Mouse (Mus musculus): ENCODE results near the gene Sohlh1.

DNA sequence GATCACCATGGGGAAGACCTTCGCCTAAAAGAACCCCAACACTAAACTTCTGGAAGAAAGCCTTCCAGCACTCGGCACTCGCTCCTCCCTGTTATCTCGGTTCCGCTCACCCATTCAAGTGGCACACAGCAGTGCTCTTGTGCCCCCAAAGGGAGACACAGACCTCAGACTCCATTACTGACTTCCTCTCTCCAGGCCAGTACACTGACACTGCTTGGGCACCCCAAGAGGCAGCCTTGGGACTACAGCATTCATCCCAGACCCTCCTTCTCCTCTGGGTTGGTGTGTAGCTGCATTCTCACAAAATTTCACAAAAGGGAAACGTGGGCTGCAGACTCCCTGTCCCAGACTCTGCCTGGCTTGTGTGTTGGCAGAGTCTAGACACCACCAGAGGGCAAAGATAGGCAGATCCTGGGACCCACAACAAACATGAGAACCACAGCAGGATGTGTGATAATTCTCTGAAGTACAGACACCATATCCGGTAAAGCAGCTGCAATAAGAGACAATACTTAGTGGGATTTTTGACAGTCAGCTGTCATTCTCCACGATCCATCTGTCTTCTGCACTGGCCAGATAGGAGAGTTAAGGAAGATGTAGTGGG is 18.6 kb downstream of the Sohlh1 start:
- TF ChIP-seq CTCF (IDR thresholded peaks at IDR 0.05 in 2 of 3, conservative IDR thresholded peaks at IDR 0.05 in 1 of 3; ENCODE audit: control insufficient read depth in 1 of 3, insufficient read depth in 1 of 3, low read depth in 2 of 3, low read length in 3 of 3, poor library complexity in 1 of 3, severe bottlenecking in 1 of 3) (no peak), CHD2 (IDR thresholded peaks at IDR 0.05; ENCODE audit: low read length) (no peak), ZNF384 (IDR thresholded peaks at IDR 0.05; ENCODE audit: low read depth, low read length) (no peak), MXI1 (IDR thresholded peaks at IDR 0.05; ENCODE audit: low read depth, low read length) (no peak), ZKSCAN1 (IDR thresholded peaks at IDR 0.05; ENCODE audit: low read depth, low read length) (no peak), SMC3 (IDR thresholded peaks at IDR 0.05; ENCODE audit: low read depth, low read length) (no peak), USF2 (IDR thresholded peaks at IDR 0.05; ENCODE audit: borderline replicate concordance in 1 of 2, insufficient read depth in 1 of 2, low read depth in 1 of 2, low read length in 2 of 2) (no peak), POLR2A (IDR thresholded peaks at IDR 0.05; ENCODE audit: control insufficient read depth in 1 of 2, insufficient read depth in 1 of 2, low read depth in 1 of 2, low read length in 2 of 2, poor library complexity in 1 of 2) (no peak), TCF12 (IDR thresholded peaks at IDR 0.05; ENCODE audit: low read depth, low read length) (no peak)

Data from MEL (cell line).